22 mouse cellular contexts compared by ENCODE assay signal in genomic region chr4:32651669-32652068, GRCm38 (mm10). TPM values are rescaled to one million over a fixed set of nuclear protein-coding genes. Genes with fewer than 3 reads are reported as not detected.
A peak's percentile ranks its signal among the peaks of the same experiment; 100 is the strongest.
DNase-seq lines count a peak whose midpoint lies in the region; ATAC-seq and TF ChIP-seq lines count a peak whose summit lies in the region.
"Had no signal": no experiment of that assay in that cellular context is flagged by ENCODE, and none has a peak within 500 bp of the region (broad histone marks: within the 10 kb centered on the region; RNA-seq: fewer than 3 reads in every experiment).

No protein-coding gene starts in this region.

- H3K4me3 ChIP-seq in heart, embryonic 13.5 days: no peak overlapping the region
- H3K4me3 ChIP-seq in heart, embryonic 11.5 days (ENCODE audit: low read depth, low read length): no peak overlapping the region
- no peak overlapping the region for H3K4me3 ChIP-seq in G1E (ENCODE audit: low read depth, low read length)
- H3K4me3 ChIP-seq: heart, embryonic 15.5 days; hindbrain, embryonic 13.5 days; intestine, embryonic 15.5 days; layer of hippocampus, adult 2 months; left cerebral cortex, adult 2 months; limb, embryonic 12.5 days; midbrain, embryonic 13.5 days had no signal

- H3K4me2 ChIP-seq in heart, embryonic 13.5 days: no peak overlapping the region
- H3K4me2 ChIP-seq in heart, embryonic 11.5 days: no peak overlapping the region
- H3K4me2 ChIP-seq: heart, embryonic 15.5 days; hindbrain, embryonic 13.5 days; intestine, embryonic 15.5 days; limb, embryonic 12.5 days; midbrain, embryonic 13.5 days had no signal

- H3K27ac ChIP-seq in heart, embryonic 13.5 days (replicated peaks): no peak overlapping the region
- no peak overlapping the region for H3K27ac ChIP-seq in heart, embryonic 11.5 days (ENCODE audit: low read depth, low read length)
- H3K27ac ChIP-seq: heart, embryonic 15.5 days; hindbrain, embryonic 13.5 days; intestine, embryonic 15.5 days; layer of hippocampus, adult 2 months; left cerebral cortex, adult 2 months; limb, embryonic 12.5 days; midbrain, embryonic 13.5 days had no signal

- H3K4me1 ChIP-seq in heart, embryonic 13.5 days: peaks cover 5% of the 10 kb centered on the region; the same call in 1 of the 2 replicates
- no peaks in the 10 kb centered on the region for H3K4me1 ChIP-seq in heart, embryonic 11.5 days (ENCODE audit: control insufficient read depth, insufficient read depth, low read length)
- peaks cover 11% of the 10 kb centered on the region for H3K4me1 ChIP-seq in G1E (ENCODE audit: insufficient read depth, low read depth, low read length)
- H3K4me1 ChIP-seq: intestine, embryonic 15.5 days had no signal

- H3K9me3 ChIP-seq in heart, embryonic 13.5 days: no peaks in the 10 kb centered on the region
- H3K9me3 ChIP-seq in heart, embryonic 11.5 days (replicated peaks; ENCODE audit: control insufficient read depth, low read length): no peaks in the 10 kb centered on the region
- no peaks in the 10 kb centered on the region for H3K9me3 ChIP-seq in G1E (replicated peaks)
- H3K9me3 ChIP-seq: heart, embryonic 15.5 days; hindbrain, embryonic 13.5 days; intestine, embryonic 15.5 days; limb, embryonic 12.5 days; midbrain, embryonic 13.5 days had no signal

- no peak overlapping the region for H3K9ac ChIP-seq in heart, embryonic 13.5 days
- H3K9ac ChIP-seq in heart, embryonic 11.5 days (ENCODE audit: low read depth, low read length): no peak overlapping the region
- H3K9ac ChIP-seq: heart, embryonic 15.5 days; hindbrain, embryonic 13.5 days; intestine, embryonic 15.5 days; limb, embryonic 12.5 days; midbrain, embryonic 13.5 days had no signal

- TF ChIP-seq CTCF in G1E (IDR thresholded peaks at IDR 0.05; ENCODE audit: low read depth, low read length): no peak

- H3K36me3 ChIP-seq in heart, embryonic 13.5 days: peaks cover 63% of the 10 kb centered on the region
- H3K36me3 ChIP-seq in heart, embryonic 11.5 days (ENCODE audit: control insufficient read depth, insufficient read depth, low read length): peaks cover 11% of the 10 kb centered on the region
- H3K36me3 ChIP-seq in G1E (replicated peaks): peaks cover 63% of the 10 kb centered on the region

- no peaks in the 10 kb centered on the region for H3K27me3 ChIP-seq in heart, embryonic 13.5 days (replicated peaks)
- H3K27me3 ChIP-seq in heart, embryonic 11.5 days (ENCODE audit: control insufficient read depth, insufficient read depth, low read length): no peaks in the 10 kb centered on the region
- no peaks in the 10 kb centered on the region for H3K27me3 ChIP-seq in G1E (ENCODE audit: insufficient read depth, low read length)
- H3K27me3 ChIP-seq: CH12.LX; heart, embryonic 15.5 days; hindbrain, embryonic 13.5 days; intestine, embryonic 15.5 days; limb, embryonic 12.5 days; midbrain, embryonic 13.5 days had no signal

- ATAC-seq in heart, embryonic 13.5 days (ENCODE audit: extremely low read depth, insufficient number of reproducible peaks, low FRiP score, low TSS enrichment): peak; percentile 84
- ATAC-seq in heart, embryonic 11.5 days (replicated peaks; ENCODE audit: insufficient number of reproducible peaks, low FRiP score, low TSS enrichment): no peak
- peak; percentile 75 for ATAC-seq in G1E (ENCODE audit: extremely low read depth, insufficient number of reproducible peaks, low FRiP score, poor library complexity, severe bottlenecking)
- ATAC-seq in common myeloid progenitor, adult 5-6 weeks (replicated peaks; ENCODE audit: low read depth, poor library complexity, severe bottlenecking): 0 out of 2 replicates have a peak, but pooled peaks have one; percentile 32
- ATAC-seq in megakaryocyte-erythroid progenitor cell, adult 5-6 weeks (replicated peaks; ENCODE audit: low FRiP score, low TSS enrichment, poor library complexity, severe bottlenecking): peak; percentile 67
- no peak for ATAC-seq in monocyte, adult 5-6 weeks (replicated peaks; ENCODE audit: insufficient number of reproducible peaks, low FRiP score, low TSS enrichment, poor library complexity, severe bottlenecking)
- ATAC-seq: forebrain, embryonic 16.5 days; intestine, embryonic 15.5 days; midbrain, embryonic 13.5 days had no signal

- 68% methylated on average over 5 of the region's 5 CpGs for WGBS in heart, embryonic 13.5 days
- WGBS in heart, embryonic 11.5 days (ENCODE audit: insufficient replicate concordance): 66% methylated on average over 5 of the region's 5 CpGs

- DNase-seq in G1E (ENCODE audit: low spot score): no peak
- DNase-seq in right cerebral cortex, postnatal 36 days (ENCODE audit: low spot score in 2 of 2): no peak
- DNase-seq: adrenal gland, postnatal 10 days; cerebellum, adult 2 months; gastrocnemius, postnatal 14 days; right cerebral cortex, postnatal 14 days had no signal

RNA-seq across cellular contexts. Expression of gene Mdn1, which starts 5.2 kb away (rescaled TPM):
- polyA plus RNA-seq in heart, embryonic 13.5 days (2015; fragmentation: Nextera tagmentation; extraction: Ambion mirVana): 8.1 and 9.8 TPM in 2 replicates
- polyA plus RNA-seq in heart, embryonic 11.5 days (2014; fragmentation: Nextera tagmentation; extraction: Ambion mirVana): 13.6 and 17.6 TPM in 2 replicates
- 52.3 and 58.8 TPM in 2 replicates for total RNA-seq in G1E (2014; fragmentation: Nextera tagmentation)
- 34.1 TPM in 2 replicates for total RNA-seq in G1E (2017)
- polyA plus RNA-seq in G1E (2012): 2.7 and 4.2 TPM in 2 replicates
- total RNA-seq in common myeloid progenitor, adult 5-6 weeks (2017): 81.2 and 94.2 TPM in 2 replicates
- total RNA-seq in megakaryocyte-erythroid progenitor cell, adult 5-6 weeks (2014; fragmentation: Nextera tagmentation): 70.6 and 136 TPM in 2 replicates
- total RNA-seq in megakaryocyte-erythroid progenitor cell, adult 5-6 weeks (2017): 71.6 and 89.5 TPM in 2 replicates
- total RNA-seq in monocyte, adult 5-6 weeks (2017): 21.5 to 36.2 TPM (median 23.4 TPM) in 3 replicates

RNA-seq across cellular contexts. Expression of gene Casp8ap2, which starts 36.4 kb away (rescaled TPM):
- 32.2 and 34.1 TPM in 2 replicates for polyA plus RNA-seq in heart, embryonic 13.5 days (2015; fragmentation: Nextera tagmentation; extraction: Ambion mirVana)
- 30.0 and 42.0 TPM in 2 replicates for polyA plus RNA-seq in heart, embryonic 11.5 days (2014; fragmentation: Nextera tagmentation; extraction: Ambion mirVana)
- 80.1 and 80.7 TPM in 2 replicates for total RNA-seq in G1E (2014; fragmentation: Nextera tagmentation)
- 63.4 and 88.9 TPM in 2 replicates for total RNA-seq in G1E (2017)
- 6.3 and 11.8 TPM in 2 replicates for polyA plus RNA-seq in G1E (2012)
- 65.9 and 70.4 TPM in 2 replicates for total RNA-seq in common myeloid progenitor, adult 5-6 weeks (2017)
- total RNA-seq in megakaryocyte-erythroid progenitor cell, adult 5-6 weeks (2014; fragmentation: Nextera tagmentation): 51.4 and 52.3 TPM in 2 replicates
- 57.6 and 157 TPM in 2 replicates for total RNA-seq in megakaryocyte-erythroid progenitor cell, adult 5-6 weeks (2017)
- total RNA-seq in monocyte, adult 5-6 weeks (2017): 39.7 to 46.2 TPM (median 40.0 TPM) in 3 replicates

RNA-seq across cellular contexts. Expression of gene Gja10, which starts 49.1 kb away (rescaled TPM):
- polyA plus RNA-seq in heart, embryonic 13.5 days (2015; fragmentation: Nextera tagmentation; extraction: Ambion mirVana): not detected in 2 replicates
- polyA plus RNA-seq in heart, embryonic 11.5 days (2014; fragmentation: Nextera tagmentation; extraction: Ambion mirVana): not detected in 2 replicates
- not detected in 2 replicates for total RNA-seq in G1E (2014; fragmentation: Nextera tagmentation)
- not detected in 2 replicates for total RNA-seq in G1E (2017)
- not detected in 2 replicates for polyA plus RNA-seq in G1E (2012)
- not detected in 2 replicates for total RNA-seq in common myeloid progenitor, adult 5-6 weeks (2017)
- total RNA-seq in megakaryocyte-erythroid progenitor cell, adult 5-6 weeks (2014; fragmentation: Nextera tagmentation): not detected in 2 replicates
- total RNA-seq in megakaryocyte-erythroid progenitor cell, adult 5-6 weeks (2017): not detected in 2 replicates
- total RNA-seq in monocyte, adult 5-6 weeks (2017): 0.29 TPM in 1 of 3 replicates, not detected in the others
- total RNA-seq: CH12.LX; gastrocnemius, postnatal 14 days; layer of hippocampus, adult 2 months; left cerebral cortex, adult 2 months had no signal
- polyA plus RNA-seq: cerebellum, adult 2 months; forebrain, embryonic 16.5 days; heart, embryonic 15.5 days; intestine, embryonic 15.5 days; kidney, embryonic 16.5 days; lung, embryonic 16.5 days; midbrain, embryonic 13.5 days had no signal

Comparison
In these comparisons a context has a peak if more than half of its experiments do, and no peak if none do; other contexts are left out.
1. ATAC-seq: peak in heart, embryonic 13.5 days (single experiment), G1E (single experiment), common myeloid progenitor, adult 5-6 weeks (single experiment) and megakaryocyte-erythroid progenitor cell, adult 5-6 weeks (single experiment); none in heart, embryonic 11.5 days (single experiment) and monocyte, adult 5-6 weeks (single experiment).